Mouse (Mus musculus) limb, embryonic 14.5 days (tissue): ENCODE measurements around the gene Epn2. TPM values are rescaled to one million over a fixed set of nuclear protein-coding genes. Genes with fewer than 3 reads are reported as not detected.
A peak's percentile ranks its signal among the peaks of the same experiment; 100 is the strongest.

Source experiments
- ATAC-seq: fragments of 200-750 bp; cut with Nextera tagmentation; 2 replicates; pipeline ENCODE4 v1.8.0; 2017; ENCODE audit warnings: low read depth, moderate number of reproducible peaks, moderate TSS enrichment; ENCODE audit not compliant: low FRiP score
- DNase-seq: peaks from one replicate; pipeline ENCODE4 v3.0.0-alpha.2; 2015; ENCODE audit warnings: low spot score
- H3K27ac ChIP-seq: fragments of 300-500 bp; sonication (generic); replicated peaks from 2 replicates; pipeline ENCODE4 v1.5.1; 2014; ENCODE audit warnings: low read depth, mild to moderate bottlenecking, low read length, moderate library complexity, mixed read lengths
- H3K27me3 ChIP-seq: fragments of 300-500 bp; sonication (generic); 2 replicates; pipeline ENCODE4 v1.6.1; 2014; ENCODE audit warnings: low read length, mixed read lengths; ENCODE audit not compliant: control insufficient read depth, insufficient read depth
- H3K36me3 ChIP-seq: fragments of 300-500 bp; sonication (generic); 2 replicates; pipeline ENCODE4 v1.6.1; 2014; ENCODE audit warnings: mild to moderate bottlenecking, low read length, moderate library complexity, mixed read lengths; ENCODE audit not compliant: control insufficient read depth, insufficient read depth
- H3K4me1 ChIP-seq: fragments of 300-500 bp; sonication (generic); 2 replicates; pipeline ENCODE4 v1.6.1; 2014; ENCODE audit warnings: antibody characterized with exemption, low read length, mixed read lengths; ENCODE audit not compliant: control insufficient read depth, insufficient read depth
- H3K4me2 ChIP-seq: fragments of 300-500 bp; sonication (generic); replicated peaks from 2 replicates; pipeline ENCODE4 v1.6.1; 2014; ENCODE audit warnings: low read depth, mild to moderate bottlenecking, low read length, moderate library complexity; ENCODE audit not compliant: severe bottlenecking
- H3K4me3 ChIP-seq: fragments of 300-500 bp; sonication (generic); replicated peaks from 2 replicates; pipeline ENCODE4 v1.5.1; 2014; ENCODE audit warnings: low read length
- H3K9ac ChIP-seq: fragments of 300-500 bp; sonication (generic); 2 replicates; pipeline ENCODE4 v1.6.1; 2014; ENCODE audit warnings: mild to moderate bottlenecking, low read depth, low read length, moderate library complexity; ENCODE audit not compliant: severe bottlenecking
- H3K9me3 ChIP-seq: fragments of 300-500 bp; sonication (generic); 2 replicates; pipeline ENCODE4 v1.6.1; 2016; ENCODE audit warnings: low read length; ENCODE audit not compliant: control insufficient read depth
- POLR2A ChIP-seq: fragments of 200-500 bp; IDR thresholded peaks from 2 replicates; pipeline ENCODE4 v1.8.0; 2012; ENCODE audit warnings: inconsistent platforms, mild to moderate bottlenecking, moderate library complexity, borderline replicate concordance; ENCODE audit not compliant: insufficient read depth, insufficient read length; ENCODE audit errors: extremely low read depth
- WGBS: fragments of 180-500 bp; shearing (Covaris S2); extraction: QIAGEN DNeasy Blood & Tissue Kit; methylation state at CpG from one replicate; pipeline ENCODE4 v1.1.7; 2014; 5-methylcytosine and 5-hydroxymethylcytosine counted together
- polyA plus RNA-seq, 2 experiments: library from polyadenylated mRNA; depleted of rRNA in 1 of 2; stranded (reverse) in 1 of 2; unstranded in 1 of 2; fragments of >200 nt; fragmentation: Nextera tagmentation in 1 of 2; extraction: Ambion mirVana in 1 of 2; gene quantifications; 2 replicates each; pipeline versions ENCODE4 v1.2.1 to v1.2.3; 2012 to 2014

The Epn2 gene
- polyA plus RNA-seq, 2 experiments, result 31.1 to 35.1 TPM

DNA sequence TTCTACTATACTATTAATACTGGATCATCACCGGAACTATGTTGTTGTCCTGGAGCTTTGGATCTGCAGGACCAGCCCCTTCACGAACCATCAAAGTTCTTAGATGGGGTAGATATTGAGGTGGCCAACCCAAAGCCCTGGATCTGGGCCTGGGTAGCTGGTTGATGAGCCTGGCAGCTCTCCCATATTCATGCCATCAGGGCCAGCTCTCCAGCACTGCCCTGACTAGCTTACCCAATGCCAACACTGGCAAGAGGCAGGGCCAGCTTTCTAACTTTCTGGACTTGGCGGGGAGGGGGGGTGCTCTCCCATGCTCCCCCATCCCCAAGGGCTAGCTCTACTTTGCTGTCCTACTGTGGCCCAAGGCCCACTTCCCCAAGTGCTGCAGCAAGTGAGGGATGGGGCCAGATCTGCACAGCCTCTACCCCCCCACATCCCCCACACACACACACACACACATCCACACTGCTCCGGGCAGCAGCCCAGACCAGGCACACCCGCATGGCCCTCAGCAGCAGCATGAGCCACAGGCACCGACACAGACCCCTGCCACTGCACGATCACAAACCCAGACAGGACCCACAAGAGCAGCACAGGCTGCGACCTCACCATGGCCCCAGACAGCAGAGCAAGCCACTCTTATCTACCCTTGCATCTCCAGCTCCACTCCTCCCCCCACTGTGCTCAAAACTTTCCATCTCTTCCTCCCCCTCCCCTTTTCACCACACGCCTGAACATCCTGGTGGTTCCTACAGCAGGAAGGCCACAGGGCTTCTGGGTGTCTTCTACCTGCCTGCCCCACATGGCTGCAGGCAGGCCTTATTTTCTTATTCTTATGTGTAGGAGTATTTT lies 98.0 kb downstream of the Epn2 start:
- Histone ChIP-seq H3K4me1 (peaks cover 37% of the 10 kb centered on the region), H3K9ac (no peak overlapping the region), H3K36me3 (no peaks in the 10 kb centered on the region), H3K27ac (no peak overlapping the region), H3K27me3 (no peaks in the 10 kb centered on the region), H3K9me3 (no peaks in the 10 kb centered on the region), H3K4me2 (no peak overlapping the region), H3K4me3 (no peak overlapping the region)
- 54% methylated on average over 9 of the region's 9 CpGs for WGBS
- ATAC-seq, result no peak
- no peak for TF ChIP-seq POLR2A
- no peak for DNase-seq

DNA sequence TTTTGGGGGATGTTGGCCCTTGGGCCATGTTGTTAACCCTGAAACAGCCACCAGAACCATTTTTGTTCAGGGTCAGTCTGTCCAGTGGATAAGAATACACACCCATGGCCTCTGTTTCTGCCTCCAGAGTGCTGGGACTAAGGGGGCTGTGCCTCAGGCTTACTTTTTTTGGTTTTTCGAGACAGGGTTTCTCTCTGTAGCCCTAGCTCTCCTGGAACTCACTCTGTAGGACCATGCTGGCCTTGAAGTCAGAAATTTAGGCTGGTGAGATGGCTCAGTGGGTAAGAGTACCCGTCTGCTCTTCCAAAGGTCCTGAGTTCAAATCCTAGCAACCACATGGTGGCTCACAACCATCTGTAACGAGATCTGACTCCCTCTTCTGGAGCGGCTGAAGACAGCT lies 100.7 kb downstream of the Epn2 start:
- no peak for DNase-seq
- Histone ChIP-seq H3K27me3 (no peaks in the 10 kb centered on the region), H3K9me3 (no peaks in the 10 kb centered on the region), H3K9ac (no peak overlapping the region), H3K4me3 (no peak overlapping the region), H3K4me2 (no peak overlapping the region), H3K4me1 (peaks cover 20% of the 10 kb centered on the region), H3K27ac (no peak overlapping the region), H3K36me3 (no peaks in the 10 kb centered on the region)
- no peak for TF ChIP-seq POLR2A
- ATAC-seq, result no peak
- WGBS, result 86% methylated on average over 4 of the region's 4 CpGs

DNA sequence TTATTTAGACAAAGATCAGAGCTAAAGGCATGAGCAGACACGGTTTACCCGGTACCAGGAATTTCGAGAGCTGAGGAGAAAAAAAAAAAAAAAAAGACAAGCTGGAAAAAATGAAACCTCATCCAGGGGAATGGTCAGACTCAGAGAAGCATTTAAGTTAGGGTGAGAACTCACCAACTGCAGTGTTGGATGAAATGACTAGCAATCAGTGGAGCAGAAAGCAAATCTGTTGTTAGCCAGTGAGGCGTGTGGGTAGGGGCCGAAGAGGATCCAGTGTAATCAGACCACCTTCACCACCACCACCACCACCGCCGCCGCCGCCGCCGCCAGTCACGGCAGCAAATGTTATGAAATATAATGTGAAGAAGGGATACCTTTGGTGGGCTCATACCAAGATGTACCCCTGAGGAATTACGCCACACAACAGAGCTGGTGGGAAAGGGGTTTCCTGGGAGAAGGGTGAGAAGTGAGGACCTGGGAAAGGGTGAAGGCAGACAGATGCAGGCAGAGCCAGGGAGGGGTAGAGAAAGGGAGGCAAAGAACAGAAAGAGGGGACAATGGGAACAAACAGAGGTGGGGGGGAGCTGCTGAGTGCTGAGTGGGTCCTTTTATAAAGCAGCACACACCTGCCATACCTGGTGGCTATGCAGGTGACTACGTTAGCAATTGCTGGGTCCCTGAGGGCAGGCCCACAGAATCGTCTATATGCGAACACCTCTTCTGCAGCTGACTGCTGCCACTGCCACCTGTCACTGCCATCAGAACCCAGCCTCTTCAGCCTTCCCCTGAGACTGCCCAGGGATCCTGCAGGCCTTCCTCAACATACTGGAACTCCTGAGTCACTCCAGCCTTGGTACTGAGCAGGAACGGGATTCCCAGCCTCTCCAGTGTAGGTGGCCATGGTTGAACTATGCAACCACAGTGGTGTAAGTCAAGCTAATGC lies 101.7 kb downstream of the Epn2 start:
- WGBS, result 64% methylated on average over 17 of the region's 17 CpGs
- Histone ChIP-seq H3K4me1 (peaks cover 11% of the 10 kb centered on the region; the same call in 1 of the 2 replicates), H3K9ac (no peak overlapping the region), H3K4me2 (no peak overlapping the region), H3K27me3 (no peaks in the 10 kb centered on the region), H3K4me3 (no peak overlapping the region), H3K36me3 (no peaks in the 10 kb centered on the region), H3K27ac (no peak overlapping the region), H3K9me3 (no peaks in the 10 kb centered on the region)
- ATAC-seq, result no peak
- no peak for DNase-seq
- TF ChIP-seq POLR2A, result no peak

DNA sequence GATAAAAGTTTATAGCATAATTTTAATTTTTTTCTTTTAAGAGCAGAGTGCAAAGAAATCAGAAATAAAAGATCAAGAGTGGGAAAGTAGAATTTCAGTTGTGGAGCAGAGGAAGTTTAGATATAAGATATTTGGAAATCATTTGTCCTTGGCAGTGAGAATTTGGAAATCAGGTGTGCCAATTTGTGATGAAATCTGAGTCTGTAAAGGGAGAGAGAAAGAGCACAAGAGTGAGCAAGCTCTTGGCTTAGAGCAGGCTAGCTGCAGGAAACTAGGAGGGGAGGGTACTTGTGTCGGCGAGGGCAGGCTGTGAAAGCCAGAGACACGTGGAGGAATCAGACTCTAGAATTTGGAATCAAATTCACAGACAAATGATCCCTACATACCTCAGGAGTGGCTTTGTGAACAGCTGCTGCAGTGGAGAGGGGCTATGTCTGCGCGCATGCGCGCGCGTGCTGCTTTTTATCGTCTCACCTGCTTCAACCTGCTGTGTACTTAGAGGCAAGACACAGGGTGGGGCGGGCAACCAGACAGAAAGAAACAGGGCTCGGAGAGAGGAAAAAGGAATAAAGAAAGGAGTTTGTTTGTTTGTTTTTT lies 102.6 kb downstream of the Epn2 start:
- DNase-seq, result peak; percentile 60
- WGBS, result 46% methylated on average over 12 of the region's 12 CpGs
- ATAC-seq, result 0 out of 2 replicates have a peak, but pooled peaks have one; percentile 53
- no peak for TF ChIP-seq POLR2A
- Histone ChIP-seq H3K27ac (no peak overlapping the region), H3K27me3 (no peaks in the 10 kb centered on the region), H3K36me3 (no peaks in the 10 kb centered on the region), H3K4me1 (peaks cover 11% of the 10 kb centered on the region; the same call in 1 of the 2 replicates), H3K4me2 (peak overlapping the region; percentile 8; the same call in 1 of the 2 replicates), H3K9ac (no peak overlapping the region), H3K9me3 (no peaks in the 10 kb centered on the region), H3K4me3 (no peak overlapping the region)

DNA sequence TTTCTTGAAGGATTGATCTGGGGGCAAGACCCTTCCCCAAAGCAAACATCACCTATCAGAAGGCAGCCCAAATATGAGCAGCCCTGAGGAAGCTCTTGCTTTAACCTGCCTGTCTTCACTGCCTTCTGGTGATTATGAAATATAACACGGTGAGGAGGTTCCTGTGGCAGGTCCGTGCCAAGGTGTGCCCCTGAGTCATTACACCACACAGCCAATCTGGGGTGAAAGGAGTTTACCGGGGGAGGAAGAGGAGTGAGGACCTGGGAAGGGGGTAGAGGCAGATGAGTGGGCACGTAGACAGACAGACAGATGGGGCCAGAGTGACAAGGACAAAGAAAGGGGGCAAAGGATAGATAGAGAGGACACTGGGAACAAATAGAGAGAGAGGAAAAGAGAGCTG lies 105.9 kb downstream of the Epn2 start:
- WGBS, result 68% methylated on average over 4 of the region's 4 CpGs
- Histone ChIP-seq H3K27ac (no peak overlapping the region), H3K4me2 (no peak overlapping the region), H3K4me1 (peaks cover 7% of the 10 kb centered on the region; the same call in 1 of the 2 replicates), H3K9ac (no peak overlapping the region), H3K9me3 (no peaks in the 10 kb centered on the region), H3K36me3 (no peaks in the 10 kb centered on the region), H3K27me3 (no peaks in the 10 kb centered on the region), H3K4me3 (no peak overlapping the region)
- TF ChIP-seq POLR2A, result no peak
- DNase-seq, result no peak
- no peak for ATAC-seq
